In genomic region chr1:39993921-39994320, GRCm38 (mm10) we compare ENCODE assay signal across 25 mouse cellular contexts.
A peak's percentile ranks its signal among the peaks of the same experiment; 100 is the strongest.
DNase-seq lines count a peak whose midpoint lies in the region; ATAC-seq and TF ChIP-seq lines count a peak whose summit lies in the region.
"Had no signal": no experiment of that assay in that cellular context is flagged by ENCODE, and none has a peak within 500 bp of the region (broad histone marks: within the 10 kb centered on the region; RNA-seq: fewer than 3 reads in every experiment).

No protein-coding gene starts in this region.

- H3K36me3 ChIP-seq in heart, embryonic 11.5 days (ENCODE audit: control insufficient read depth, insufficient read depth, low read length) = peaks cover 23% of the 10 kb centered on the region
- peaks cover 52% of the 10 kb centered on the region for H3K36me3 ChIP-seq in hindbrain, embryonic 16.5 days (ENCODE audit: control insufficient read depth, insufficient read depth, low read length)
- H3K36me3 ChIP-seq in hindbrain, embryonic 10.5 days = peaks cover 99% of the 10 kb centered on the region
- peaks cover 86% of the 10 kb centered on the region for H3K36me3 ChIP-seq in stomach, embryonic 14.5 days (ENCODE audit: control insufficient read depth, insufficient read depth, low read length)
- peaks cover 26% of the 10 kb centered on the region for H3K36me3 ChIP-seq in stomach, postnatal 0 days (ENCODE audit: control insufficient read depth, insufficient read depth, low read length)
- H3K36me3 ChIP-seq: G1E had no signal

- ATAC-seq in heart, embryonic 11.5 days (replicated peaks; ENCODE audit: insufficient number of reproducible peaks, low FRiP score, low TSS enrichment) = no peak
- 0 out of 2 replicates have a peak, but pooled peaks have one; percentile 17 for ATAC-seq in hindbrain, embryonic 16.5 days
- ATAC-seq in stomach, embryonic 14.5 days (ENCODE audit: insufficient number of reproducible peaks, insufficient read depth, low FRiP score, low read depth) = no peak
- ATAC-seq in stomach, postnatal 0 days (ENCODE audit: low FRiP score, low TSS enrichment) = no peak
- ATAC-seq: forebrain, embryonic 15.5 days; Patski had no signal

- no peak for TF ChIP-seq CTCF in stomach, postnatal 0 days (IDR thresholded peaks at IDR 0.05; ENCODE audit: low read depth)

- H3K9me3 ChIP-seq in heart, embryonic 11.5 days (replicated peaks; ENCODE audit: control insufficient read depth, low read length) = no peaks in the 10 kb centered on the region
- H3K9me3 ChIP-seq in hindbrain, embryonic 16.5 days (ENCODE audit: control insufficient read depth, low read length) = no peaks in the 10 kb centered on the region
- H3K9me3 ChIP-seq in hindbrain, embryonic 10.5 days = no peaks in the 10 kb centered on the region
- H3K9me3 ChIP-seq in stomach, embryonic 14.5 days (ENCODE audit: control insufficient read depth, low read depth, low read length) = no peaks in the 10 kb centered on the region
- H3K9me3 ChIP-seq in stomach, postnatal 0 days (ENCODE audit: control insufficient read depth, low read length) = no peaks in the 10 kb centered on the region
- H3K9me3 ChIP-seq: forebrain, embryonic 15.5 days; G1E; heart, embryonic 12.5 days; heart, embryonic 15.5 days; hindbrain, embryonic 12.5 days had no signal

- no peak for TF ChIP-seq EP300 in stomach, postnatal 0 days (optimal IDR thresholded peaks at IDR 0.05)

- DNase-seq in heart, adult 11 months = peak; percentile 91
- no peak for DNase-seq in hindbrain, embryonic 10.5 days (ENCODE audit: low spot score)
- DNase-seq in stomach, postnatal 0 days (ENCODE audit: low spot score) = no peak
- no peak for DNase-seq in frontal cortex, postnatal 36 days (ENCODE audit: low spot score in 2 of 2)
- DNase-seq: adrenal gland, postnatal 10 days; adrenal gland, postnatal 36 days; B cell, adult 2 months; cerebellum, adult 18-20 months; cerebellum, adult 9-10 months; cerebellum, postnatal 14 days; gastrocnemius, postnatal 10 days; gastrocnemius, postnatal 36 days; heart, postnatal 10 days; heart, postnatal 36 days; kidney, adult 18-20 months had no signal

- H3K4me2 ChIP-seq in heart, embryonic 11.5 days = no peak overlapping the region
- no peak overlapping the region for H3K4me2 ChIP-seq in hindbrain, embryonic 16.5 days (ENCODE audit: low read length)
- H3K4me2 ChIP-seq in stomach, embryonic 14.5 days (replicated peaks; ENCODE audit: low read depth, low read length) = no peak overlapping the region
- H3K4me2 ChIP-seq in stomach, postnatal 0 days (replicated peaks; ENCODE audit: low read depth) = no peak overlapping the region
- H3K4me2 ChIP-seq: forebrain, embryonic 15.5 days; heart, embryonic 12.5 days; heart, embryonic 15.5 days; hindbrain, embryonic 12.5 days had no signal

- H3K27ac ChIP-seq in heart, embryonic 11.5 days (ENCODE audit: low read depth, low read length) = no peak overlapping the region
- no peak overlapping the region for H3K27ac ChIP-seq in hindbrain, embryonic 16.5 days (ENCODE audit: low read depth, low read length)
- no peak overlapping the region for H3K27ac ChIP-seq in hindbrain, embryonic 10.5 days
- H3K27ac ChIP-seq in stomach, embryonic 14.5 days (ENCODE audit: low read length) = peak overlapping the region; percentile 6; the same call in 1 of the 2 replicates
- H3K27ac ChIP-seq in stomach, postnatal 0 days (replicated peaks) = no peak overlapping the region
- H3K27ac ChIP-seq: heart, embryonic 15.5 days; hindbrain, embryonic 12.5 days had no signal

- H3K4me1 ChIP-seq in heart, embryonic 11.5 days (ENCODE audit: control insufficient read depth, insufficient read depth, low read length) = no peaks in the 10 kb centered on the region
- H3K4me1 ChIP-seq in hindbrain, embryonic 16.5 days (ENCODE audit: control insufficient read depth, insufficient read depth, low read depth, low read length) = no peaks in the 10 kb centered on the region
- no peaks in the 10 kb centered on the region for H3K4me1 ChIP-seq in hindbrain, embryonic 10.5 days (replicated peaks)
- H3K4me1 ChIP-seq in stomach, embryonic 14.5 days (ENCODE audit: control insufficient read depth, insufficient read depth, low read length) = no peaks in the 10 kb centered on the region
- no peaks in the 10 kb centered on the region for H3K4me1 ChIP-seq in stomach, postnatal 0 days (replicated peaks; ENCODE audit: control insufficient read depth, insufficient read depth)
- H3K4me1 ChIP-seq: forebrain, embryonic 15.5 days; heart, embryonic 12.5 days; heart, embryonic 15.5 days; hindbrain, embryonic 12.5 days had no signal

- H3K9ac ChIP-seq in heart, embryonic 11.5 days (ENCODE audit: low read depth, low read length) = no peak overlapping the region
- no peak overlapping the region for H3K9ac ChIP-seq in hindbrain, embryonic 16.5 days (ENCODE audit: low read depth, low read length)
- no peak overlapping the region for H3K9ac ChIP-seq in stomach, embryonic 14.5 days (replicated peaks; ENCODE audit: low read depth, low read length)
- no peak overlapping the region for H3K9ac ChIP-seq in stomach, postnatal 0 days (ENCODE audit: low read length)
- H3K9ac ChIP-seq: forebrain, embryonic 15.5 days; heart, embryonic 12.5 days; heart, embryonic 15.5 days; hindbrain, embryonic 12.5 days had no signal

- 79% methylated on average over 7 of the region's 7 CpGs for WGBS in heart, embryonic 11.5 days (ENCODE audit: insufficient replicate concordance)
- WGBS in hindbrain, embryonic 16.5 days = 87% methylated on average over 7 of the region's 7 CpGs
- WGBS in hindbrain, embryonic 10.5 days = 92% methylated on average over 7 of the region's 7 CpGs
- WGBS in stomach, embryonic 14.5 days = 85% methylated on average over 7 of the region's 7 CpGs
- 73% methylated on average over 7 of the region's 7 CpGs for WGBS in stomach, postnatal 0 days

- H3K27me3 ChIP-seq in heart, embryonic 11.5 days (ENCODE audit: control insufficient read depth, insufficient read depth, low read length) = no peaks in the 10 kb centered on the region
- H3K27me3 ChIP-seq in hindbrain, embryonic 16.5 days (replicated peaks; ENCODE audit: control insufficient read depth, insufficient read depth, low read length) = no peaks in the 10 kb centered on the region
- H3K27me3 ChIP-seq in hindbrain, embryonic 10.5 days (ENCODE audit: insufficient read depth, poor library complexity, severe bottlenecking) = no peaks in the 10 kb centered on the region
- no peaks in the 10 kb centered on the region for H3K27me3 ChIP-seq in stomach, embryonic 14.5 days (ENCODE audit: control insufficient read depth, insufficient read depth, low read length)
- no peaks in the 10 kb centered on the region for H3K27me3 ChIP-seq in stomach, postnatal 0 days (ENCODE audit: control insufficient read depth, insufficient read depth, low read length)
- H3K27me3 ChIP-seq: CH12.LX; forebrain, embryonic 15.5 days; heart, embryonic 12.5 days; heart, embryonic 15.5 days; hindbrain, embryonic 12.5 days; Patski had no signal

- no peak overlapping the region for H3K4me3 ChIP-seq in heart, embryonic 11.5 days (ENCODE audit: low read depth, low read length)
- no peak overlapping the region for H3K4me3 ChIP-seq in hindbrain, embryonic 16.5 days (ENCODE audit: low read length)
- H3K4me3 ChIP-seq in hindbrain, embryonic 10.5 days = no peak overlapping the region
- H3K4me3 ChIP-seq in stomach, embryonic 14.5 days (ENCODE audit: low read depth, low read length) = no peak overlapping the region
- no peak overlapping the region for H3K4me3 ChIP-seq in stomach, postnatal 0 days (ENCODE audit: low read depth, low read length)
- H3K4me3 ChIP-seq: forebrain, embryonic 15.5 days; heart, embryonic 12.5 days; heart, embryonic 15.5 days; hindbrain, embryonic 12.5 days had no signal
